Mouse (Mus musculus) lung, embryonic 16.5 days (tissue): ENCODE data around the gene Meis2. TPM values are rescaled to one million over a fixed set of nuclear protein-coding genes. Genes with fewer than 3 reads are reported as not detected.

Experiments used
- ATAC-seq: fragments of 200-750 bp; cut with Nextera tagmentation; 2 replicates; pipeline ENCODE4 v1.8.0; 2017; ENCODE audit warnings: low read depth, mild to moderate bottlenecking, moderate library complexity
- H3K27ac ChIP-seq: fragments of 300-500 bp; sonication (generic); 2 replicates; pipeline ENCODE4 v1.5.1; 2014; ENCODE audit warnings: mild to moderate bottlenecking, control low read depth, low read length
- H3K27me3 ChIP-seq: fragments of 300-500 bp; sonication (generic); 2 replicates; pipeline ENCODE4 v1.6.1; 2014; ENCODE audit warnings: low read depth, low read length, mixed read lengths; ENCODE audit not compliant: control insufficient read depth, insufficient read depth
- H3K36me3 ChIP-seq: fragments of 300-500 bp; sonication (generic); 2 replicates; pipeline ENCODE4 v1.6.1; 2014; ENCODE audit warnings: low read length; ENCODE audit not compliant: control insufficient read depth, insufficient read depth
- H3K4me1 ChIP-seq: fragments of 300-500 bp; sonication (generic); replicated peaks from 2 replicates; pipeline ENCODE4 v1.6.1; 2014; ENCODE audit warnings: low read length, mixed read lengths; ENCODE audit not compliant: control insufficient read depth, insufficient read depth
- H3K4me2 ChIP-seq: fragments of 300-500 bp; sonication (generic); 2 replicates; pipeline ENCODE4 v1.6.1; 2014; ENCODE audit warnings: low read depth, low read length, control low read depth
- H3K4me3 ChIP-seq: fragments of 300-500 bp; sonication (generic); 2 replicates; pipeline ENCODE4 v1.5.1; 2014; ENCODE audit warnings: mild to moderate bottlenecking, low read length, control low read depth
- H3K9ac ChIP-seq: fragments of 300-500 bp; sonication (generic); 2 replicates; pipeline ENCODE4 v1.6.1; 2014; ENCODE audit warnings: low read length, control low read depth
- H3K9me3 ChIP-seq: fragments of 300-500 bp; sonication (generic); 2 replicates; pipeline ENCODE4 v1.6.1; 2016; ENCODE audit warnings: low read length; ENCODE audit not compliant: control insufficient read depth
- WGBS: fragments of 180-500 bp; shearing (Covaris S2); extraction: QIAGEN DNeasy Blood & Tissue Kit; methylation state at CpG from one replicate; pipeline ENCODE4 v1.1.7; 2014; 5-methylcytosine and 5-hydroxymethylcytosine counted together
- polyA plus RNA-seq: library from polyadenylated mRNA; unstranded; fragments of >200 nt; fragmentation: Nextera tagmentation; extraction: Ambion mirVana; gene quantifications from 2 replicates; pipeline ENCODE4 v1.2.1, GENCODE M21; 2015

The Meis2 gene
- polyA plus RNA-seq, 1 experiment from 2014 or later: 24.2 TPM

- Histone ChIP-seq H3K9ac (no peak overlapping the region), H3K4me2 (no peak overlapping the region), H3K27me3 (no peaks in the 10 kb centered on the region), H3K4me1 (peaks cover 8% of the 10 kb centered on the region; the same call in 1 of the 2 replicates), H3K27ac (no peak overlapping the region), H3K36me3 (no peaks in the 10 kb centered on the region), H3K9me3 (no peaks in the 10 kb centered on the region), H3K4me3 (no peak overlapping the region)
- no peak for ATAC-seq
- WGBS: 62% methylated on average over 6 of the region's 6 CpGs
Measured at GRCm38 (mm10) chr2:116002354-116002753, 63.3 kb downstream of the Meis2 start.

GRCm38 (mm10) chr2:116001352-116002138, 64.1 kb downstream of the Meis2 start:
- H3K4me1 ChIP-seq: peaks cover 8% of the 10 kb centered on the region; the same call in 1 of the 2 replicates
- ATAC-seq: peak; percentile 61
- no peaks in the 10 kb centered on the region for H3K27me3 ChIP-seq
- H3K9me3 ChIP-seq: no peaks in the 10 kb centered on the region
- H3K4me2 ChIP-seq: no peak overlapping the region
- no peak overlapping the region for H3K9ac ChIP-seq
- 35% methylated on average over 6 of the region's 6 CpGs for WGBS
- H3K4me3 ChIP-seq: no peak overlapping the region
- H3K36me3 ChIP-seq: no peaks in the 10 kb centered on the region
- H3K27ac ChIP-seq: no peak overlapping the region

GRCm38 (mm10) chr2:116000514-116000913, 65.1 kb downstream of the Meis2 start:
- Histone ChIP-seq H3K4me2 (no peak overlapping the region), H3K9me3 (no peaks in the 10 kb centered on the region), H3K4me3 (no peak overlapping the region), H3K4me1 (peaks cover 8% of the 10 kb centered on the region; the same call in 1 of the 2 replicates), H3K27me3 (no peaks in the 10 kb centered on the region), H3K9ac (no peak overlapping the region), H3K27ac (no peak overlapping the region), H3K36me3 (no peaks in the 10 kb centered on the region)
- 85% methylated on average over 5 of the region's 5 CpGs for WGBS
- no peak for ATAC-seq

- Histone ChIP-seq H3K4me1 (peaks cover 8% of the 10 kb centered on the region; the same call in 1 of the 2 replicates), H3K4me2 (no peak overlapping the region), H3K27ac (no peak overlapping the region), H3K9me3 (no peaks in the 10 kb centered on the region), H3K36me3 (no peaks in the 10 kb centered on the region), H3K4me3 (no peak overlapping the region), H3K27me3 (no peaks in the 10 kb centered on the region), H3K9ac (no peak overlapping the region)
- 62% methylated on average over 5 of the region's 5 CpGs for WGBS
- no peak for ATAC-seq
Measured at GRCm38 (mm10) chr2:115998802-115999201, 66.8 kb downstream of the Meis2 start.

GRCm38 (mm10) chr2:115996438-115996837, 69.2 kb downstream of the Meis2 start:
- Histone ChIP-seq H3K4me2 (no peak overlapping the region), H3K4me3 (no peak overlapping the region), H3K36me3 (no peaks in the 10 kb centered on the region), H3K9ac (no peak overlapping the region), H3K4me1 (no peaks in the 10 kb centered on the region; the same call in 1 of the 2 replicates), H3K27ac (no peak overlapping the region), H3K27me3 (no peaks in the 10 kb centered on the region), H3K9me3 (no peaks in the 10 kb centered on the region)
- WGBS: 84% methylated on average over 2 of the region's 2 CpGs
- ATAC-seq: no peak

- no peak overlapping the region for H3K9ac ChIP-seq
- H3K4me1 ChIP-seq: no peaks in the 10 kb centered on the region
- WGBS: 84% methylated on average over 4 of the region's 4 CpGs
- no peaks in the 10 kb centered on the region for H3K27me3 ChIP-seq
- H3K4me2 ChIP-seq: no peak overlapping the region
- ATAC-seq: no peak
- H3K9me3 ChIP-seq: no peaks in the 10 kb centered on the region
- no peaks in the 10 kb centered on the region for H3K36me3 ChIP-seq
- no peak overlapping the region for H3K4me3 ChIP-seq
- no peak overlapping the region for H3K27ac ChIP-seq
Measured at GRCm38 (mm10) chr2:115993877-115994276, 71.8 kb downstream of the Meis2 start.

- 88% methylated on average over 6 of the region's 6 CpGs for WGBS
- H3K27me3 ChIP-seq: no peaks in the 10 kb centered on the region
- H3K4me3 ChIP-seq: no peak overlapping the region
- no peaks in the 10 kb centered on the region for H3K36me3 ChIP-seq
- no peaks in the 10 kb centered on the region for H3K9me3 ChIP-seq
- no peak overlapping the region for H3K4me2 ChIP-seq
- peaks cover 8% of the 10 kb centered on the region; the same call in 1 of the 2 replicates for H3K4me1 ChIP-seq
- no peak overlapping the region for H3K9ac ChIP-seq
- H3K27ac ChIP-seq: no peak overlapping the region
- ATAC-seq: no peak
Measured at GRCm38 (mm10) chr2:115989249-115989648, 76.4 kb downstream of the Meis2 start.

GRCm38 (mm10) chr2:115988448-115988847, 77.2 kb downstream of the Meis2 start:
- Histone ChIP-seq H3K4me1 (peaks cover 8% of the 10 kb centered on the region; the same call in 1 of the 2 replicates), H3K36me3 (no peaks in the 10 kb centered on the region), H3K27ac (no peak overlapping the region), H3K9ac (no peak overlapping the region), H3K27me3 (no peaks in the 10 kb centered on the region), H3K4me2 (no peak overlapping the region), H3K4me3 (no peak overlapping the region), H3K9me3 (no peaks in the 10 kb centered on the region)
- WGBS: 84% methylated on average over 4 of the region's 4 CpGs
- ATAC-seq: no peak

- Histone ChIP-seq H3K4me2 (no peak overlapping the region), H3K36me3 (no peaks in the 10 kb centered on the region), H3K27me3 (no peaks in the 10 kb centered on the region), H3K9me3 (no peaks in the 10 kb centered on the region), H3K27ac (no peak overlapping the region), H3K9ac (no peak overlapping the region), H3K4me3 (no peak overlapping the region), H3K4me1 (peaks cover 8% of the 10 kb centered on the region; the same call in 1 of the 2 replicates)
- 52% methylated on average over 9 of the region's 9 CpGs for WGBS
- peak; percentile 66; the same call in 1 of the 2 replicates for ATAC-seq
Measured at GRCm38 (mm10) chr2:115984952-115985351, 80.7 kb downstream of the Meis2 start.
